In the genomic region with DNA sequence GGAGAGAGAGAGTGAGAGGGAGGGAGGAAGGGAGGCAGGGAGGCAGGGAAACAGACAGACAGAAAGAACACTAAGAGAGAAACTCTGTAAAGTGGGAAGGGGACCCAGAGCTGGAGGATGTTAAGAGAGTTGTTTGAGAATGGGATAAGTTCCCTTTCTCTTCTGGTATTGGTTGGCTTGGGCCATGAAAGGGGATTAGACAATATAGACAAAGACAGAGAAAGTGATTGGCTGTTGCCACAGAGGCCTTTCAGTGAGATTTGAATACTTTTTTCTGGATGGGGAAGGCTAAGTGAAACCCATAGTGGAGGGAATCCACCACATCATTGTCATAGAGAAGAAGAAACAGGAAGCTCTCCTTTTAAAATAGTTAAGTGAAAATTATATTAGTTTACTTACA, we compare ENCODE assay signal across 24 mouse cellular contexts. TPM values are rescaled to one million over a fixed set of nuclear protein-coding genes. Genes with fewer than 3 reads are reported as not detected.
DNase-seq lines count a peak whose midpoint lies in the region; ATAC-seq and TF ChIP-seq lines count a peak whose summit lies in the region.
"Had no signal": no experiment of that assay in that cellular context is flagged by ENCODE, and none has a peak within 500 bp of the region (broad histone marks: within the 10 kb centered on the region; RNA-seq: fewer than 3 reads in every experiment).

No protein-coding gene starts in this region.

- no peak for ATAC-seq in forebrain, postnatal 0 days
- ATAC-seq in midbrain, embryonic 11.5 days (ENCODE audit: low FRiP score): peak; percentile 78
- ATAC-seq in midbrain, postnatal 0 days (ENCODE audit: low FRiP score): no peak
- ATAC-seq: activated CD4-positive, CD25-positive, alpha-beta regulatory T cell, adult 4 months; CD4-positive, CD25-positive, alpha-beta regulatory T cell, adult 4 months; forebrain, embryonic 13.5 days; forebrain, embryonic 15.5 days; Patski had no signal

- TF ChIP-seq POLR2A in CH12.LX (IDR thresholded peaks at IDR 0.05; ENCODE audit: low read depth, low read length): no peak
- TF ChIP-seq POLR2A in brain, embryonic 14.5 days (IDR thresholded peaks at IDR 0.05; ENCODE audit: borderline replicate concordance, extremely low read depth, insufficient read depth, insufficient read length, poor library complexity, severe bottlenecking): no peak

- no peaks in the 10 kb centered on the region for H3K36me3 ChIP-seq in forebrain, embryonic 10.5 days (replicated peaks)
- no peaks in the 10 kb centered on the region for H3K36me3 ChIP-seq in forebrain, postnatal 0 days (ENCODE audit: insufficient read depth)
- H3K36me3 ChIP-seq in midbrain, embryonic 11.5 days (ENCODE audit: control insufficient read depth, insufficient read depth, low read length): no peaks in the 10 kb centered on the region
- H3K36me3 ChIP-seq in midbrain, postnatal 0 days (ENCODE audit: insufficient read depth, low read length): no peaks in the 10 kb centered on the region
- no peaks in the 10 kb centered on the region for H3K36me3 ChIP-seq in CH12.LX (replicated peaks in 1 of 2; ENCODE audit: control insufficient read depth in 1 of 2, insufficient read depth in 1 of 2, low read length in 1 of 2)
- H3K36me3 ChIP-seq: embryonic facial prominence, embryonic 13.5 days; embryonic facial prominence, embryonic 15.5 days; forebrain, embryonic 15.5 days had no signal

- no peak for DNase-seq in forebrain, embryonic 10.5 days (ENCODE audit: extremely low spot score, low spot score)
- DNase-seq in forebrain, postnatal 0 days: no peak
- no peak for DNase-seq in midbrain, embryonic 11.5 days (ENCODE audit: low spot score, missing footprints)
- no peak for DNase-seq in midbrain, postnatal 0 days (ENCODE audit: low spot score)
- DNase-seq in CH12.LX (ENCODE audit: extremely low read depth): peak; percentile 25
- peak; percentile 28 for DNase-seq in brain, embryonic 14.5 days (ENCODE audit: low read depth)
- DNase-seq in heart, postnatal 14 days: no peak
- DNase-seq: adrenal gland, adult 8-10 months; adrenal gland, postnatal 14 days; B cell, adult 2 months; cerebellum, adult 18-20 months; cerebellum, adult 8-10 months; cerebellum, adult 9-11 months; cerebellum, postnatal 14 days; cerebellum, postnatal 36 days; embryo, embryonic 11 days had no signal

- no peak for TF ChIP-seq EP300 in CH12.LX (IDR thresholded peaks at IDR 0.05; ENCODE audit: low read length)

- TF ChIP-seq RAD21 in CH12.LX (IDR thresholded peaks at IDR 0.05; ENCODE audit: low read depth, low read length): no peak

- no peaks in the 10 kb centered on the region for H3K79me2 ChIP-seq in CH12.LX (replicated peaks; ENCODE audit: control insufficient read depth, extremely low read depth, insufficient read depth, poor library complexity, severe bottlenecking)

- H3K27ac ChIP-seq in forebrain, embryonic 10.5 days: 0 out of 2 replicates have a peak overlapping the region, but pooled peaks have one; percentile 12
- H3K27ac ChIP-seq in forebrain, postnatal 0 days (ENCODE audit: low read depth, low read length): no peak overlapping the region
- no peak overlapping the region for H3K27ac ChIP-seq in midbrain, embryonic 11.5 days (ENCODE audit: low read depth, low read length)
- H3K27ac ChIP-seq in midbrain, postnatal 0 days (ENCODE audit: low read depth, low read length): no peak overlapping the region
- H3K27ac ChIP-seq in CH12.LX (ENCODE audit: insufficient read depth, low read depth): no peak overlapping the region
- H3K27ac ChIP-seq: embryonic facial prominence, embryonic 13.5 days; embryonic facial prominence, embryonic 15.5 days; forebrain, embryonic 13.5 days; forebrain, embryonic 15.5 days had no signal

- no peak overlapping the region for H3K9ac ChIP-seq in forebrain, postnatal 0 days
- H3K9ac ChIP-seq in midbrain, embryonic 11.5 days (ENCODE audit: low read length): no peak overlapping the region
- H3K9ac ChIP-seq in midbrain, postnatal 0 days (replicated peaks; ENCODE audit: low read length, poor library complexity, severe bottlenecking): no peak overlapping the region
- no peak overlapping the region for H3K9ac ChIP-seq in CH12.LX (ENCODE audit: insufficient read depth, low read depth)
- H3K9ac ChIP-seq: embryonic facial prominence, embryonic 13.5 days; embryonic facial prominence, embryonic 15.5 days; forebrain, embryonic 13.5 days; forebrain, embryonic 15.5 days had no signal

- H3K4me2 ChIP-seq in forebrain, postnatal 0 days (ENCODE audit: low read depth): no peak overlapping the region
- H3K4me2 ChIP-seq in midbrain, embryonic 11.5 days: no peak overlapping the region
- no peak overlapping the region for H3K4me2 ChIP-seq in midbrain, postnatal 0 days (ENCODE audit: low read depth, low read length, poor library complexity, severe bottlenecking)
- no peak overlapping the region for H3K4me2 ChIP-seq in CH12.LX (ENCODE audit: insufficient read depth, low read depth, poor library complexity, severe bottlenecking)
- H3K4me2 ChIP-seq: embryonic facial prominence, embryonic 13.5 days; embryonic facial prominence, embryonic 15.5 days; forebrain, embryonic 13.5 days; forebrain, embryonic 15.5 days had no signal

- no peaks in the 10 kb centered on the region for H3K27me3 ChIP-seq in forebrain, embryonic 10.5 days (ENCODE audit: poor library complexity, severe bottlenecking)
- no peaks in the 10 kb centered on the region for H3K27me3 ChIP-seq in forebrain, postnatal 0 days (ENCODE audit: insufficient read depth, low read length)
- no peaks in the 10 kb centered on the region for H3K27me3 ChIP-seq in midbrain, embryonic 11.5 days (ENCODE audit: control insufficient read depth, insufficient read depth, low read length)
- H3K27me3 ChIP-seq in midbrain, postnatal 0 days (ENCODE audit: insufficient read depth, low read length): no peaks in the 10 kb centered on the region
- no peaks in the 10 kb centered on the region for H3K27me3 ChIP-seq in CH12.LX (replicated peaks)
- H3K27me3 ChIP-seq: embryonic facial prominence, embryonic 13.5 days; embryonic facial prominence, embryonic 15.5 days; forebrain, embryonic 13.5 days; forebrain, embryonic 15.5 days had no signal

- H3K4me3 ChIP-seq in forebrain, embryonic 10.5 days: no peak overlapping the region
- no peak overlapping the region for H3K4me3 ChIP-seq in forebrain, postnatal 0 days (ENCODE audit: low read depth, low read length)
- H3K4me3 ChIP-seq in midbrain, embryonic 11.5 days (ENCODE audit: low read depth, low read length): no peak overlapping the region
- no peak overlapping the region for H3K4me3 ChIP-seq in midbrain, postnatal 0 days (ENCODE audit: low read depth, low read length)
- no peak overlapping the region for H3K4me3 ChIP-seq in CH12.LX (replicated peaks in 1 of 3; ENCODE audit: low read depth in 2 of 3, low read length in 2 of 3, poor library complexity in 1 of 3)
- H3K4me3 ChIP-seq: embryonic facial prominence, embryonic 13.5 days; embryonic facial prominence, embryonic 15.5 days; erythroblast, embryonic 14.5 days; forebrain, embryonic 13.5 days; forebrain, embryonic 15.5 days had no signal

- H3K4me1 ChIP-seq in forebrain, embryonic 10.5 days: peaks cover 5% of the 10 kb centered on the region; the same call in 1 of the 2 replicates
- H3K4me1 ChIP-seq in forebrain, postnatal 0 days (ENCODE audit: insufficient read depth): no peaks in the 10 kb centered on the region
- H3K4me1 ChIP-seq in midbrain, embryonic 11.5 days (ENCODE audit: control insufficient read depth, insufficient read depth, low read length): no peaks in the 10 kb centered on the region
- H3K4me1 ChIP-seq in midbrain, postnatal 0 days (ENCODE audit: insufficient read depth, low read length): no peaks in the 10 kb centered on the region
- peaks cover 0 to 18% of the 10 kb centered on the region in 2 experiments; a peak in 2 of 4 replicates for H3K4me1 ChIP-seq in CH12.LX (ENCODE audit: control insufficient read depth in 1 of 2, insufficient read depth in 2 of 2)
- H3K4me1 ChIP-seq: embryonic facial prominence, embryonic 15.5 days; forebrain, embryonic 13.5 days; forebrain, embryonic 15.5 days had no signal

- intact Hi-C loops in heart, postnatal 14 days (cut with DNase I): no loop called here

- no peak for TF ChIP-seq CTCF in forebrain, postnatal 0 days (IDR thresholded peaks at IDR 0.05; ENCODE audit: low read depth)
- TF ChIP-seq CTCF in midbrain, postnatal 0 days (IDR thresholded peaks at IDR 0.05): no peak
- TF ChIP-seq CTCF in CH12.LX (conservative IDR thresholded peaks at IDR 0.05 in 1 of 2, IDR thresholded peaks at IDR 0.05 in 1 of 2; ENCODE audit: low read depth in 2 of 2, low read length in 2 of 2): no peak
- TF ChIP-seq CTCF in brain, embryonic 14.5 days (IDR thresholded peaks at IDR 0.05; ENCODE audit: borderline replicate concordance, extremely low read depth, insufficient read depth, insufficient read length): no peak

- in situ Hi-C loops in CH12.LX (cut with MboI; ENCODE audit: low pct_ligation_motif_present, low pct_unique_long_range_greater_than_20kb, low sequenced_read_pairs): no loop called here

- no peaks in the 10 kb centered on the region for H3K9me3 ChIP-seq in forebrain, embryonic 10.5 days
- no peaks in the 10 kb centered on the region for H3K9me3 ChIP-seq in forebrain, postnatal 0 days (ENCODE audit: low read length)
- no peaks in the 10 kb centered on the region for H3K9me3 ChIP-seq in midbrain, embryonic 11.5 days (ENCODE audit: control insufficient read depth, low read length)
- no peaks in the 10 kb centered on the region for H3K9me3 ChIP-seq in midbrain, postnatal 0 days (ENCODE audit: low read length)
- no peaks in the 10 kb centered on the region for H3K9me3 ChIP-seq in CH12.LX (replicated peaks; ENCODE audit: low read length)
- H3K9me3 ChIP-seq: embryonic facial prominence, embryonic 13.5 days; embryonic facial prominence, embryonic 15.5 days; forebrain, embryonic 13.5 days; forebrain, embryonic 15.5 days had no signal

- dilution Hi-C loops in CH12.LX (cut with MboI; ENCODE audit: extremely low pct_ligation_motif_present, extremely low pct_unique_long_range_greater_than_20kb, low sequenced_read_pairs): no loop called here

TF ChIP-seq in CH12.LX, 34 proteins besides CTCF, POLR2A, EP300 and RAD21 (continues in another document):
- TF ChIP-seq RCOR1 (conservative IDR thresholded peaks at IDR 0.05; ENCODE audit: low read depth, low read length) (no peak), SIN3A (IDR thresholded peaks at IDR 0.05; ENCODE audit: low read length) (no peak)

RNA-seq across cellular contexts. Expression of a gene that starts 50.3 kb away (rescaled TPM):
- 31.1 and 31.8 TPM in 2 replicates for polyA plus RNA-seq in forebrain, embryonic 10.5 days (2016; fragmentation: Nextera tagmentation; extraction: Ambion mirVana)
- total RNA-seq in forebrain, postnatal 0 days (2014; rRNA removed): 43.2 and 47.8 TPM in 2 replicates
- 25.7 and 38.1 TPM in 2 replicates for polyA plus RNA-seq in forebrain, postnatal 0 days (2015; fragmentation: Nextera tagmentation; extraction: Ambion mirVana)
- polyA plus RNA-seq in midbrain, embryonic 11.5 days (2014; fragmentation: Nextera tagmentation; extraction: Ambion mirVana): 28.0 and 31.8 TPM in 2 replicates
- 43.9 and 60.5 TPM in 2 replicates for total RNA-seq in midbrain, postnatal 0 days (2014; rRNA removed)
- polyA plus RNA-seq in midbrain, postnatal 0 days (2015; fragmentation: Nextera tagmentation; extraction: Ambion mirVana): 42.7 and 44.2 TPM in 2 replicates
- total RNA-seq in CH12.LX (2012; rRNA removed) (14.8 and 15.5 TPM in 2 replicates), CH12.LX (2014; rRNA removed) (24.8 and 33.0 TPM in 2 replicates)
- polyA plus RNA-seq in CH12.LX (2012; ENCODE audit: insufficient read length, low read depth): 19.9 and 21.2 TPM in 2 replicates
- 21.5 and 22.3 TPM in 2 replicates for polyA plus RNA-seq in brain, embryonic 14.5 days (2012; rRNA removed)
- 10 to 100 TPM in 1 of 2 experiments, 1 to 10 TPM in 1; 9.8 to 10.1 TPM for total RNA-seq in heart, postnatal 14 days (2021)

Comparison
In these comparisons a context has a peak if more than half of its experiments do, and no peak if none do; other contexts are left out.
1. DNase-seq: peak in CH12.LX (single experiment) and brain, embryonic 14.5 days (single experiment); none in forebrain, embryonic 10.5 days (single experiment), forebrain, postnatal 0 days (single experiment), midbrain, embryonic 11.5 days (single experiment), midbrain, postnatal 0 days (single experiment) and heart, postnatal 14 days (0 of 2).